Mouse (Mus musculus) heart, adult 2 months (tissue): ENCODE measurements at regions not wholly inside any gene's neighbourhood (a gene's known extent, or its start where the extent isn't known, plus 50 kb on each side); places are given as distances from the start of the nearest gene placed in this dataset.

Experiments
- CTCF ChIP-seq: fragments of 200-600 bp; IDR thresholded peaks from 2 replicates; pipeline ENCODE4 v1.8.1; 2022; ENCODE audit warnings: antibody characterized with exemption, mild to moderate bottlenecking, moderate library complexity
- EP300 ChIP-seq: fragments of 200-500 bp; IDR thresholded peaks from 2 replicates; pipeline ENCODE4 v1.6.1; 2011; ENCODE audit warnings: low read depth, low read length, control low read depth; ENCODE audit not compliant: insufficient read depth
- POLR2A ChIP-seq: fragments of 200-500 bp; IDR thresholded peaks from 2 replicates; pipeline ENCODE4 v1.6.1; 2011; ENCODE audit warnings: mild to moderate bottlenecking, low read depth, low read length, control low read depth; ENCODE audit not compliant: insufficient read depth

DNA sequence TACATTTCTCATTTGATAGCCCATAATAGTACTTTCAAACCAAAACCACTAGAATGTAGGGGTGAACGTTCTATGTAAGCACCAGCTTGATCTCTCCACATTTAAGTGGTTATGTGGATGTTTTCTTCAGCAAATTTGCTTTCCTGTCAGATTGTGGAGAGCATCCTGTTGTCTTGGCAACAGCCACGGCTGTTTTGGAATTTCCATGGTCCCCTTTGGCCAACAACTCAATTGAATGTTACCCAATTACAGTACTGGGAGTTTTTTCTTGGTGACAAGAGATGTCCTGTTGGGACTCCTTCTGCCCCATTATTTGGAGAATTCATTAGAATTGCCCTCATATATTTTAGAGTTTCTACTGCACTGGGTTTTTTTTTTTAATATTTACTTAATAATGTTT is 503.2 kb downstream of the Ndufa4 start:
- TF ChIP-seq CTCF (no peak), POLR2A (no peak), EP300 (no peak)
